Mouse (Mus musculus) layer of hippocampus, adult 8-10 months (tissue): ENCODE data around the gene Rassf8. TPM values are rescaled to one million over a fixed set of nuclear protein-coding genes. Genes with fewer than 3 reads are reported as not detected.

Source experiments
- DNase-seq, 2 experiments: peaks; one replicate each; pipeline ENCODE4 v3.0.0; 2022; ENCODE audit warnings: low spot score in 2 of 2
- total RNA-seq, 4 experiments: library from RNA; stranded (reverse); gene quantifications; 2 replicates each; pipeline ENCODE4 v1.2.4; 2022

Gene Rassf8
- total RNA-seq, 4 experiments from 2014 or later: 23.0 to 28.5 (median 23.5) TPM

DNA sequence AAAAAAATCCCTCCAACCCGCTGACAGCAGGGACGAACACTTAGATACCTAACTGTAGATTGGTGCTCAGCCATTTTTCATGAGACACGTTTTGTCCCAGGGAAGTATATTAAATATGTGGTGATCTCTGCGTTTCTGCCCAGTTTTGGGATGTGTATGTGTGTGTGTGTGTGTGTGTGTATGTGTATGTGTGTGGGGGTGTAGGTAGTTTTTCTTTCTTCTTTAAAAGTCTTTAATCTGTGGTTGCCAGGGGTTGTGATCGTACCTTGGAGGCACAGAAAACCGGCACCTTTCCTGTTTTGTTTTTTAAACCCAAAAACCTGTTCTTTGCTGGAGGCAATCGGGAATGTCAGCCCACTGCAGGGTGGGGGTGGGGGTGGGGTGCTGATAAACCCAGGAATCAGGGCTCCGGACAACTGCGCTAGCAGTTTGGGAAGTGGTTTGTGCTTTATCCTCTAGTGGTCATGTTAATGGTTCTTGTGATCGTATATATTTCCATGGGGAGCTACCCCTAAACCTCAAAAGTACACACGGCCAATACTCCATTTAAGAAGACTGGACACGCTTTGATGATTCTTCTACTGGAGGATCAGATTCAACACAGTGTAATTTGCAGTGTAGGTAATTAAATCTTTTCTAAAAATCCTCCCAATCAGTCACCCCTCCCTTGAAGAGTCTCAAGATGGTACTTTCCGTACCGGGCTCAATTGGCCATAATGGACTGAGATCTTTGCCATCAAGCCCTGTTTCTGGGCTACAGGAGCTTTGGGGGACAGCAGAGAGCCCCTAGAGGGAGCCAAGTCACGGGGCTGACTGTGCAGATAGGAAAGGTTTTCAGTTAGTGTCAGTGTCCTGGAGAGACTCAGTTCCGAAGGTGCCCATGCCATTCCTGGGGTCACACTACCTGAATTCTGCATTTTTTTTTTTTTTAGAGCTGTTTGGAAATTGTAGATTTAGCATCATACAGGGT, 1.4 kb downstream of the Rassf8 start:
- DNase-seq: no peak

GRCm38 (mm10) chr6:145750394-145750793, 3.8 kb downstream of the Rassf8 start:
- DNase-seq: no peak

DNA sequence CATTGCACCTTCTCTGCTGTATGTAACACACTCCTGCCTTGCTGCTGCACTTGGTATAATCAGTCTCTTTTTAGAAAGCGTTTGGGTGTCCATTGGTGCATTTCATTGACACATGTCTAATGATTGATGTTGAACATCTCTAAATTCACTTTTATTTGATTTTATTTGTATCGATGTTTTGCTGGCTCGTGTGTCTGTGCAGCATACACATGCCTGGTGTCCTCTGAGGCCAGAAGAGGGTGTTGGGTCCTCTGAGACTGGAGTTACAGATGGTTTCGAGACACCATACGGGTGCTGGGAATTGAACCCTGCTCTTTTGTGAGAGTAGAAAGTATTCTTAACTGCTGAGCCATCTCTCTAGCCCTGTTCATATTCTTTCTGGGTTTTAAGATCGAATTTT, 6.7 kb downstream of the Rassf8 start:
- DNase-seq: no peak

- no peak for DNase-seq
These were observed 7.9 kb downstream of the Rassf8 start for GRCm38 (mm10) chr6:145754416-145754815.

- no peak for DNase-seq
These were observed 9.5 kb downstream of the Rassf8 start for GRCm38 (mm10) chr6:145755942-145756639.

DNA sequence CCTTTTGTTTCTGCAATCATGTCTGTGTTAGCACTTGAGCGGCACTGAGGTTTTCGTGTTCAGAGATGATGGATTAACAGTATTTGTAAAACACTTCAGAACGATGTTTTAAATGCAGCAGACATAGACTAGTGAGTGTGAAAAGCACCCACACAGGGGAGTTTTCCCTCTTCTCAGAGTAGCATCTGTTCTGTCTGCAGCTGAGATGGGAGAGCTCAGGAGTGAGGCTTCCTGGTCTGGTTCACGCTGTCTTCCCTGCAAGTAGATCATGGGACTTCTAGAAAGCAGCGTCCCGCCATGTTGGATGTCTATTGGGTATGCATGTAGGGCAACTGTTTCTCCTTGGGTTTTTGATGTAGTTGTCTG, 10.1 kb downstream of the Rassf8 start:
- no peak for DNase-seq

DNA sequence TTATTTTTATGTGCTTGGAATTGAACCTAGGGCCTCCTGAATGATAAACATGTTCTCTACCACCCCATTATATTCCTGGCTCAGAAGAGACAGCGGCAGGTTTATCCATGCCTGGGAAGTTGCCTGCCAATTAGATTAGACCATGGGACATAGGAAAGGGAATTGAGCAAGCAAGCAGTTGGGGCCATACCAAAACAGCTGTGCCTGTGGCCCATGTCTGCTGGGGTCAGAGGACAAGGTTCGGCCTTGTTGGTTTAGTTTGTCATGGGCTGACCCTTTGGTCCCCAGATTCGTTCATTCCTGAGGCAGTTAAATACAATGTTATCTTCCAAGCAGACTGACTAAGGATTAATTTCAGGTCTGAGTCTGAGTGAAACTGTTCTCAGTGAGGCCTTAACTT, 10.8 kb downstream of the Rassf8 start:
- DNase-seq: no peak

- no peak for DNase-seq
These were observed 12.1 kb downstream of the Rassf8 start for GRCm38 (mm10) chr6:145758685-145759084.

GRCm38 (mm10) chr6:145759432-145759831, 12.9 kb downstream of the Rassf8 start:
- DNase-seq: no peak

GRCm38 (mm10) chr6:145760246-145761016, 13.9 kb downstream of the Rassf8 start:
- no peak for DNase-seq

- no peak for DNase-seq
These were observed 14.8 kb downstream of the Rassf8 start for GRCm38 (mm10) chr6:145761151-145761935.

- DNase-seq: no peak
These were observed 15.5 kb downstream of the Rassf8 start for GRCm38 (mm10) chr6:145762016-145762415.

- no peak for DNase-seq
These were observed 16.5 kb downstream of the Rassf8 start for GRCm38 (mm10) chr6:145763051-145763450.

DNA sequence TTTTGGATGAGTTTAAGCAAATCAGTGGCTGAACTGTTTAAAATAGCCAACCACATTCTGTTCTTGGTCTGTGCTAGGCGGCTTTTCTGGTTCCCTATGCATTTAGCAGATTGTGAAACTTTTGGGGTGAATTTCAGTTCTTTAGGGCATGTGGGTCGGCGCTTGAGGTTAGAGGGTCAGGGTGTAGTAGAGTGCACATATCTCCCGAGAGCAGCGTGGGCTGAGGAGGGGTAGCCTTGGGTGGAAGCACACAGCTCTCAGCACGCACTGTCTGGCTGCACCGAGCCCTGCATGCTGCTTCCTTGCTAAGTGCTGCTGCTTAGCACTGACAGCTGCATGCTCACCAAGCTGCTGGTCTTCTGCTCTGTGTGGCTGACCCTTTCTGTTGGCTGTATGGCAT, 18.5 kb downstream of the Rassf8 start:
- no peak for DNase-seq

GRCm38 (mm10) chr6:145766971-145767370, 20.4 kb downstream of the Rassf8 start:
- no peak for DNase-seq

DNA sequence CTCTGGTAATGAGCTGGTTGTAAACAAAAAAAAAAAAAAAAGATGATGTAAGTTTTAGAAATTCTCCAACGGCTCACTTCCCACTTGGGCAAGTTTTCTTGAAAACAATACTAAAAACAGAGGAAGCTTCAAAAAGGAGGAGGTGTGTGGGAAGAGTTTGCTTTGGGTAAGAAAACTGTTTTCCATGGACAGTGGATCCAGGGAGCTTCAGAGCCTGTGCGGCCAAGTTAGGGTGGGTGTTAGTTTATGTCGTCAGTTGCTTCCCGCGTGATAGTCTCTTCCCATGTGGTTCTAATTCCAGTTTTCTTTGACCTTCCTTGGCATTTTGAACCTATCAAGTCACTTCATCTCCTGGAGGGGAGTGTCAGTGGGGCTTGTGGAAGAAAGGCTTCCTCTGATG, 21.1 kb downstream of the Rassf8 start:
- DNase-seq: no peak

- DNase-seq: no peak
These were observed 22.2 kb downstream of the Rassf8 start for GRCm38 (mm10) chr6:145768671-145769292.

DNA sequence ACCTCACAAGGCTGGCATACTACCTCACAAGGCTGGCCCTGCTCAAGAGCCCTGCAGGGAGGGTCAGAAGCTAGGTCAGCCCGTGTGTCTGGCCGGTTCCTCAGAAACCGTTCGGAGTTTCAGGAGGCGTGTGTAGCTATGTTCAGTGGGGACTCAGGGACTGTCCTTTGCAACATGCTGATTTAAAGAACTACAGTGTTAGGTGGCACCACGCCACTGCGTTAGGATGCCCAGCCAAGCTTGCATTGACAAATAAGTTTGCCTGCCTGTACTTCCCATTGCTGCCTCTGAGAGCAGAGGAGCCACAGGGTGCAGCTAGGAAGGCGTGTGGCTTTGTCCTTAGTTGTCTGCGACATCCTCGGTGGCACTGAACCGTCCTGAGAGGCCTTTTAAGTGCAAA, 23.3 kb downstream of the Rassf8 start:
- no peak for DNase-seq

- no peak for DNase-seq
These were observed 23.9 kb downstream of the Rassf8 start for GRCm38 (mm10) chr6:145770272-145771000.

DNA sequence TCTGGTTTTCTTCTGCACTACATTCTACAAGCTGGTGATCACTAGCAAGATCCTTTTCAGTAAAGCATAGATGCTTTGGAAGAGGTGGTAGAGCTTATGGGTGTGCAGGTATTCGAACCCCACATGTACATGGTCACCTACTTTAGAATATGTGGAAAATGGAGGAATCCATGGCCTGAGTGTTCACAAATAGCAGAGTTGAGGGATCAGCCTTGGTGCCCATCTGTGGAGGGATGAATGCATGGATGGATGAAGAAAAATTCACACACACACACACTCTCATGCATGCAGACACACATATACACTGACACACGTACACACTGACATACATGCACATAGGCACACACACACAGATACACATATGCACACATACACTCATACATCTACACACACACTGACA, 27.9 kb downstream of the Rassf8 start:
- DNase-seq: no peak
